Mouse (Mus musculus): ENCODE results near the gene Polr3a.
"Not testable (repeated sequence)": the region's sequence is repeated elsewhere in the genome, so short reads cannot be mapped to it uniquely, and the experiment has no call there.

Polr3a gene

GRCm38 (mm10) chr14:24491266-24491981 is 4.6 kb upstream of the Polr3a start:
- DNase-seq (ENCODE audit: low spot score), result no peak

DNA sequence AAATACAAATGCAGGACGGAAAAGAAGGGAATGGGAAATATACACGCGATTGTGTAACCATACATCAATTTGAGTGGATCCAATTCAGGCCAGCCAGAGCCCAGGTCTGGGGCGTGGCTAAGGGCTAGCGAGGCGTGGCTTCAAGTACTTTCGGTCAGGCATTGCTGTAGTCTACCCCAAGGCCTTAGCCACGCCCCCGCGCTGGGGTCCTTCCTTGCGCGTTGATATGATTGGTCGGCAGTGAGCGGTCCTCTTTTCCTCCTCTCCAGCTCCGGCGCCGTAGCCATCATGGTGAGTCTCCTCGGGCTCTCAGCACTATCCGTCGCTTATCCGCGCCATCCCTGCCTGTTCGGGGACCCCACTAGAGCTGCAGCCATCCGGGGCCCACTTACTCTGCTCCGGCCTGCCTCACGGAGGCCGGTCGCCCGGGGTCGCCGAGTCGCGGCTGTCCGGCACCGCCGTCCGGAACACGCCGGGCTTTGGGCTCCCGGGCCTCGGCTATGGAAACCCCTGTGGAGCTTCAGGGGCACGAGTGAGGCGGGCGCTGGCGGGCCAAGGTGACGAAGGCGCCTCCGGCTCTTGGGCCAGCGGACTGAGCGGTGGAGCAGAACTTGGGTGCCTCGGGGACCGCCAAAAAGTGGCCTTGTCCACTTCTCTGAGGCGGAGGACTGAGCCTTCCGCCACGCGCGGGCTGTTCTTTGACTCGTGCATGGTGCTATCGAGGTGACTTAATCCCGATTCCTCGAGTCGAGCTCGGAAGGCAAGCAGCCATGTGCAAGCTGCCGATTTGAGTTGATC is 3.8 kb upstream of the Polr3a start:
- DNase-seq (ENCODE audit: low spot score), result peak; percentile 96

DNA sequence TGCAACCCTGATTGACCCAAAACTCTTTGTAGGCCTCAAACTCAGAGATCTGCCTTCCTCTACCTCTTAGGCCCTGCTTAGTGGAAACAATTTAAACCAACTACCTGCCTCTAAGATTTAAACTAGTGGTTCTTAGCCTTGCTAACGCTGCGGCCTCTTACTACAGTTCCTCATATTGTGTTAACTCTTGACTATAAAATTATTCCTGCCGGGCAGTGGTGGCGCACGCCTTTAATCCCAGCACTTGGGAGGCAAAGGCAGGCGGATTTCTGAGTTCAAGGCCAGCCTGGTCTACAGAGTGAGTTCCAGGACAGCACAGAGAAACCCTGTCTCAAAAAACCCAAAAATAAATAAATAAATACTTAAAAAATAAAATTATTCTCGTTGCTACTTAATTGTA is 2.9 kb upstream of the Polr3a start:
- not testable (repeated sequence) for DNase-seq (ENCODE audit: low spot score)

GRCm38 (mm10) chr14:24486241-24486767 is 554 bp downstream of the Polr3a start:
- no peak for DNase-seq (ENCODE audit: low spot score)

DNA sequence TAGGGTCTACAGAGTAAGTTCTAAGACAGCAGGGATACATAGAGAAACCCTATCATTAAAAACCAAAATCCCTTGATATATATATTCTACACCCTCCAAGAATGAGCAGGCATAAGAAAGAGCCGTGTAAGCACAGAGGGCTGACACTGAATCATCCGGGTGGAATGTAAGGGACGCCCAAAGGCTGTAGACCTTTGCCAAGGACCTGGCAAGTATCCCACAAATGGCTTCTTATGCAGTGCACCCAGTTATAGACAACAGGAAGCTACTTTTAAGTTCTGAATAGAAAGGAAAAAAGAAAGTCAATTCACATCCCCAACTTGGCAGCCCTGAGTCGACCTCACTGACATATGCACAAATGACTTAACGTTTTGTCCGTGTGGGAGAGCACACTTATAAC is 18.1 kb downstream of the Polr3a start:
- no peak for DNase-seq (ENCODE audit: low spot score)

GRCm38 (mm10) chr14:24458191-24458590 is 28.7 kb downstream of the Polr3a start:
- no peak for DNase-seq (ENCODE audit: low spot score)

DNA sequence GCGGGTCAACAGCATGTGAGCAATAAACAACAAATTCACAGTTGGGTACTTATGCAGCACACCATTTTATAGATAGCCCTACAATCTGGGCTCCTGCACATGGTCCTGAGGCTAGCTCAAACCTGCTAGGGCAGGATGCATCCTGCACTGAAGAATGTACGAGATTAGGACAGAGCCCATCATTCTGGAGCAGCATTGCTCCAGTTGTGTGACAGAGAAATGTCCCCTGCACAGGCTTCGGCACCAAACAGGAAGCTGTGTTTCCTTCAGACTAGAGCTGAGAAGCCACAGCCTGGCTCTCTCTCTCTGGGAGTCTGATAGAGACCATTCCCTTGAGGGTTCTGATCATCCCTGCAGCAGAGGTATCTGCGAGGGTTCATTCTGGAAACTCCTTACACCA is 43.3 kb downstream of the Polr3a start:
- not testable (repeated sequence) for DNase-seq (ENCODE audit: low spot score)

All from testis, postnatal 14 days (tissue).